Mouse (Mus musculus): ENCODE results near the gene Rbmxl1. TPM values are rescaled to one million over a fixed set of nuclear protein-coding genes. Genes with fewer than 3 reads are reported as not detected.
A peak's percentile ranks its signal among the peaks of the same experiment; 100 is the strongest.
"Not testable (repeated sequence)": the region's sequence is repeated elsewhere in the genome, so short reads cannot be mapped to it uniquely, and the experiment has no call there.

Gene Rbmxl1
- polyA plus RNA-seq, 1 experiment from 2014 or later = 109 TPM

- H3K4me1 ChIP-seq (replicated peaks) = no peaks in the 10 kb centered on the region
- no peak overlapping the region for H3K4me2 ChIP-seq
- no peak overlapping the region for H3K9ac ChIP-seq
- peaks cover 24% of the 10 kb centered on the region for H3K36me3 ChIP-seq
- no peaks in the 10 kb centered on the region for H3K9me3 ChIP-seq (replicated peaks)
- WGBS = 84% methylated on average over 6 of the region's 6 CpGs
- no peaks in the 10 kb centered on the region for H3K27me3 ChIP-seq
- H3K4me3 ChIP-seq = no peak overlapping the region
- no peak overlapping the region for H3K27ac ChIP-seq
- ATAC-seq (replicated peaks; ENCODE audit: insufficient number of reproducible peaks, insufficient read depth, low FRiP score, low read depth) = no peak
Observed at GRCm38 (mm10) chr8:78533981-78534380, 25.3 kb upstream of the Rbmxl1 start.

GRCm38 (mm10) chr8:78515132-78515531 is 6.4 kb upstream of the Rbmxl1 start:
- Histone ChIP-seq H3K9me3 (replicated peaks) (no peaks in the 10 kb centered on the region), H3K4me3 (no peak overlapping the region), H3K4me1 (replicated peaks) (peaks cover 9% of the 10 kb centered on the region), H3K9ac (no peak overlapping the region), H3K4me2 (no peak overlapping the region), H3K27me3 (no peaks in the 10 kb centered on the region), H3K27ac (no peak overlapping the region), H3K36me3 (peaks cover 19% of the 10 kb centered on the region)
- 83% methylated on average over 3 of the region's 3 CpGs for WGBS
- no peak for ATAC-seq (replicated peaks; ENCODE audit: insufficient number of reproducible peaks, insufficient read depth, low FRiP score, low read depth)

GRCm38 (mm10) chr8:78514706-78515105 is 6.0 kb upstream of the Rbmxl1 start:
- peaks cover 19% of the 10 kb centered on the region for H3K36me3 ChIP-seq
- no peak overlapping the region for H3K4me2 ChIP-seq
- no peak overlapping the region for H3K4me3 ChIP-seq
- H3K27ac ChIP-seq = no peak overlapping the region
- H3K4me1 ChIP-seq (replicated peaks) = peaks cover 9% of the 10 kb centered on the region
- no peaks in the 10 kb centered on the region for H3K9me3 ChIP-seq (replicated peaks)
- no peak for ATAC-seq (replicated peaks; ENCODE audit: insufficient number of reproducible peaks, insufficient read depth, low FRiP score, low read depth)
- no peak overlapping the region for H3K9ac ChIP-seq
- H3K27me3 ChIP-seq = no peaks in the 10 kb centered on the region
- 92% methylated on average over 1 of the region's 1 CpGs for WGBS

- 86% methylated on average over 4 of the region's 4 CpGs for WGBS
- no peak for ATAC-seq (replicated peaks; ENCODE audit: insufficient number of reproducible peaks, insufficient read depth, low FRiP score, low read depth)
- Histone ChIP-seq H3K27ac (no peak overlapping the region), H3K4me1 (replicated peaks) (peaks cover 9% of the 10 kb centered on the region), H3K9me3 (replicated peaks) (no peaks in the 10 kb centered on the region), H3K4me3 (no peak overlapping the region), H3K36me3 (peaks cover 19% of the 10 kb centered on the region), H3K4me2 (no peak overlapping the region), H3K27me3 (no peaks in the 10 kb centered on the region), H3K9ac (no peak overlapping the region)
Observed at GRCm38 (mm10) chr8:78513106-78513505, 4.4 kb upstream of the Rbmxl1 start.

DNA sequence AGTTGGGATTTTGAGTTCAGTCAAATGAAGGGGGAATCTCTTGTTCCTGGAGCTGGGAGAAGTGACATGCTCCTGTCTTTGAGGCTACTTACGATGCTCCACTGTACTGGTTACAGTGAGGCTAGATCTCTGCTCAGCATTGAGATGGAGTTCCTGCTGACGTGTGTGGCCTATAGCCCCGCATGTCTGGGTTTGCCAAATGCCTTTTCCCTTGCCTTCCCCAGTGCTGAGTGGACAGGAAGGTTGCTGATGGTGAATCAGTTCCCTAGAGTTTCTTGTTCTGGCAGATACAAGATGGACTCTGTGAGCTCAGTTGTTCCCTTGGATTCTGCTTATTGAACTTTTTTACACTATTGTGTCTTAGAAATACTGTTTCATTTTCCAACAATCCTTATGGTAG is 2.2 kb upstream of the Rbmxl1 start:
- Histone ChIP-seq H3K27ac (no peak overlapping the region), H3K4me2 (no peak overlapping the region), H3K4me1 (replicated peaks) (peaks cover 16% of the 10 kb centered on the region), H3K27me3 (no peaks in the 10 kb centered on the region), H3K9ac (no peak overlapping the region), H3K36me3 (peaks cover 7% of the 10 kb centered on the region), H3K4me3 (no peak overlapping the region), H3K9me3 (replicated peaks) (no peaks in the 10 kb centered on the region)
- ATAC-seq (replicated peaks; ENCODE audit: insufficient number of reproducible peaks, insufficient read depth, low FRiP score, low read depth) = no peak
- 50% methylated on average over 3 of the region's 3 CpGs for WGBS

DNA sequence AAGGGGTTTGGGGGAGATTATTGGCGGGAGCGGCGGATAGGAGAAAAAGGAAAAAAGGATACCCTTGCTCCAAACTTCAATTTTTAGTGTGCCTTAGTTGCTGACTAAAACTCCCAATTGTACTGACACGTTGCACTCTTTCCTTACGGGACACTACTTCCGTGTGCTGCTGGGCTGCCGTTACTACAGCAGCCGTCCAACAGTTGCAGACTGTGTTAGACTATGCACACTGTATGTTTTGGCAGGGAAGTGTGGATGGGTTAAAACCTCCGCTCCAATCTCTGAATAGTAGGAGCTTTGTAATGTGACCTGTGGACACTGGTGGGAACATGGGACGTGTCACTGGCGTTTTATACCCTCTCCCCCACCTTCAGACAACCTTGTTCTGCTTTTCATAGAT is 1.4 kb upstream of the Rbmxl1 start:
- ATAC-seq (replicated peaks; ENCODE audit: insufficient number of reproducible peaks, insufficient read depth, low FRiP score, low read depth) = no peak
- Histone ChIP-seq H3K9me3 (replicated peaks) (no peaks in the 10 kb centered on the region), H3K9ac (peak overlapping the region; percentile 99), H3K27ac (peak overlapping the region; percentile 93), H3K4me2 (peak overlapping the region; percentile 85), H3K4me1 (replicated peaks) (peaks cover 16% of the 10 kb centered on the region), H3K36me3 (no peaks in the 10 kb centered on the region; the same call in 1 of the 2 replicates), H3K4me3 (peak overlapping the region; percentile 62), H3K27me3 (no peaks in the 10 kb centered on the region)
- under 1% methylated on average over 11 of the region's 11 CpGs for WGBS

DNA sequence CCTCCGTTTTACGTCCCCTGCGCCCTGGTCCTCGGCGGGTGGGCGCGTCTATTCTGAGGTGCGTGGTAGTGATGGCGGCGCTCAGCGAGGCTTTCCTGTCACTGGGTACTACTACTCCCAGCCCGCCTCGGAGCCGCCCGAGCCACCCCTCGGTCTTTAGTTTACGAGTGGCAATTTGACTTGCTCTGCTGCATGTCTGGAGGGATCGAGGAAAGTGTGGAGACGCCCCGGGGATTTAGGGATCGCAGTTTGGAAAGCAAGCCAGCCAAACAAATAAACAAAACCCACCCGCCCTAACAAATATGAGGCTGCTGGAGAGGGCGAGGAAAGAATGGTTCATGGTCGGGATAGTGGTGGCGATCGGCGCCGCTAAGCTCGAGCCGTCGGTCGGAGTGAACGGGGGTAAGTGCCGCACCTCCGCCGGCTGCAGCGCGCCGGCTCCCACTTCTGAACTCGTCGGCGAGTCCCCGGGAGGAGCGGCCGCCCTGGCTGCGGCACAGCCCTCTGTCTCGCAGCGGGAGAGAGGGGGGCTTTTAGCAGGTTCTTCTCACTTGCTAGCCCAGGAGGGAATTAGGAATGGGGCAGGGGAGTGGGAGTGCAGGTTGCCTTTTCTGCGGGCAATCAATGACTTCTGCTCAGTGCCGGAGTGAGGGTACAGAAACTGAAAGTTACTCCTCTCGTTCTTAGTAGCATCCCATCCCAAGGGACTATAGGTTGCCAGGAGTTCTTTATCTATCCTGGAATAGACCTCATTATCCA is 754 bp upstream of the Rbmxl1 start, which contains the start of gene Slc10a7:
Gene Slc10a7, plus strand, starts transcription at position 74 of the 759 bp plus-strand sequence.
- Histone ChIP-seq H3K4me2 (peak within 1 kb of the TSS; percentile 85), H3K9me3 (replicated peaks) (no peaks in the 10 kb centered on the region), H3K4me1 (replicated peaks) (peaks cover 16% of the 10 kb centered on the region), H3K27me3 (no peaks in the 10 kb centered on the region), H3K36me3 (peaks cover 6% of the 10 kb centered on the region), H3K9ac (peak within 1 kb of the TSS; percentile 99), H3K4me3 (peak within 1 kb of the TSS; percentile 62), H3K27ac (peak within 1 kb of the TSS; percentile 93)
- peak; percentile 91 for ATAC-seq (replicated peaks; ENCODE audit: insufficient number of reproducible peaks, insufficient read depth, low FRiP score, low read depth)
- WGBS = under 1% methylated on average over 51 of the region's 51 CpGs

DNA sequence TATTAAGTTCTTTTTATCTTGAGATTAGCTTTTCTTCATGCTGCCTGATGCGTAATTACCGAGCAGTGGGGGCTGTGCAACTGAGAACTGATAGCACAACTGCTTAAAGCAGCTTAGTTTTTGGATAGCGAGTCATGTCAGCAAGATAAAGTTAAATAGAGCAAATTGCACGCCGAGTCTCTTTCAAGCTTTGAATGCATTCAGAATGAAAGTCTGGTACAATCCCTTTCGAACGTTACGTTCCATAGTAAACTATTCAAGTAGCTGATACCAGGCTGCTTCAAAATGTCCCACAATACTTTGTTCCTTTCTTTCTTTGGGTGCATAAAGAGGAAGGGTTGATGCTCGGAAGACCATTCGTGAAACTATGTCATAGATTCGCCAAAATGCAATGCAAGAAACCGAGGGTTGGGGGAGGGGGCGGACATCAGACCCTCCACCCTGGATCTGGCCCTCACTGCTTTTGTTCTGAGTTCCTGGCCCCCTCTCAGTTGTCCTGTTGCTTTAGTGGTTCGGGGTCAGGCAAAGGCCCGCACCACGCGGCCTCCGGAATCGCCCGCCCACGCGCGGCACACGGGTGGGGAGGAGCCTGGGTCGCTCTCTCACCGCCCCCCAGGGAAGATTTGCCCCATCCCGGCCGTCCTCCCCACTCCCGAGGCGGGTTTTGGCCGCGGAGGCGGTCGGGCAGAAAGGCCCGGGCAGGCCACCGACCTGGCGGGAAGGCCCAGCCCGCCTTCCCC is 549 bp downstream of the Rbmxl1 start:
- peak overlapping the region; percentile 85 for H3K4me2 ChIP-seq
- H3K9me3 ChIP-seq (replicated peaks) = no peaks in the 10 kb centered on the region
- peaks cover 16% of the 10 kb centered on the region for H3K4me1 ChIP-seq (replicated peaks)
- H3K27me3 ChIP-seq = no peaks in the 10 kb centered on the region
- H3K4me3 ChIP-seq = peak overlapping the region; percentile 62
- WGBS = under 1% methylated on average over 34 of the region's 38 CpGs
- H3K9ac ChIP-seq = peak overlapping the region; percentile 99
- peak; percentile 48 for ATAC-seq (replicated peaks; ENCODE audit: insufficient number of reproducible peaks, insufficient read depth, low FRiP score, low read depth)
- H3K27ac ChIP-seq = peak overlapping the region; percentile 93
- peaks cover 13% of the 10 kb centered on the region for H3K36me3 ChIP-seq

- H3K27ac ChIP-seq = no peak overlapping the region
- H3K9ac ChIP-seq = no peak overlapping the region
- H3K4me2 ChIP-seq = no peak overlapping the region
- ATAC-seq (replicated peaks; ENCODE audit: insufficient number of reproducible peaks, insufficient read depth, low FRiP score, low read depth) = no peak
- H3K27me3 ChIP-seq = no peaks in the 10 kb centered on the region
- H3K36me3 ChIP-seq = peaks cover 13% of the 10 kb centered on the region
- WGBS = 72% methylated on average over 2 of the region's 2 CpGs
- H3K4me3 ChIP-seq = no peak overlapping the region
- no peaks in the 10 kb centered on the region for H3K9me3 ChIP-seq (replicated peaks)
- H3K4me1 ChIP-seq (replicated peaks) = peaks cover 7% of the 10 kb centered on the region
Observed at GRCm38 (mm10) chr8:78502706-78503105, 6.0 kb downstream of the Rbmxl1 start.

- H3K36me3 ChIP-seq; H3K4me3 ChIP-seq; H3K9me3 ChIP-seq (replicated peaks); ATAC-seq (replicated peaks; ENCODE audit: insufficient number of reproducible peaks, insufficient read depth, low FRiP score, low read depth); H3K4me1 ChIP-seq (replicated peaks); H3K27ac ChIP-seq; H3K4me2 ChIP-seq; H3K27me3 ChIP-seq; H3K9ac ChIP-seq: not testable (repeated sequence)
- 88% methylated on average over 3 of the region's 3 CpGs for WGBS
Observed at GRCm38 (mm10) chr8:78496273-78496672, 12.4 kb downstream of the Rbmxl1 start.

GRCm38 (mm10) chr8:78493031-78493430 is 15.7 kb downstream of the Rbmxl1 start:
- 39% methylated on average over 2 of the region's 2 CpGs for WGBS
- Histone ChIP-seq H3K4me3 (no peak overlapping the region), H3K27ac (no peak overlapping the region), H3K9me3 (replicated peaks) (no peaks in the 10 kb centered on the region), H3K4me1 (replicated peaks) (no peaks in the 10 kb centered on the region), H3K9ac (no peak overlapping the region), H3K4me2 (no peak overlapping the region), H3K27me3 (no peaks in the 10 kb centered on the region), H3K36me3 (no peaks in the 10 kb centered on the region)
- no peak for ATAC-seq (replicated peaks; ENCODE audit: insufficient number of reproducible peaks, insufficient read depth, low FRiP score, low read depth)
